Mouse (Mus musculus) T-cell, adult 2 months (primary cell): ENCODE measurements around the gene Oaz2.

Experiments
- DNase-seq: peaks from one replicate; pipeline ENCODE4 v3.0.0; 2022; ENCODE audit warnings: low spot score

The Oaz2 gene

DNA sequence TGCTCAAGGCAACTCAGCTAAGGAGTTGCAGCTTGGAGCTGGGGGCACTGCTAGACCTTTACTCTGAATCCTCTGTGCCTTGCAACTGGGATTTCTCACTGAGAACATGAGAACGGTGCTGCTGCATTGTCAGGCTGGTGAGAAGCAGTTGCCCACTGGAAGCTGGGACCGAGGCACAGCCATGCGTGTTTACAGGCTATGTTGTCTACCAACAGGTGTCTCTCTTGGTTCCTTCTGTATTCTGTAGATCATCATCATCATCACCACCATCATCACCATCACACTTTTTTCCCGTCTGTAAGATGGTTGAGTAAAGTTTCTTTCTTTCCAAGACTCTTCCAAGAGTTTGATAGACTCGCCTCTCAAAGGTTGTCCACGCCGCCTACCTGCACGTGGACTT is at the start of gene Oaz2:
Gene Oaz2, plus strand, starts transcription at position 301 of the 400 bp plus-strand sequence.
- no peak for DNase-seq

DNA sequence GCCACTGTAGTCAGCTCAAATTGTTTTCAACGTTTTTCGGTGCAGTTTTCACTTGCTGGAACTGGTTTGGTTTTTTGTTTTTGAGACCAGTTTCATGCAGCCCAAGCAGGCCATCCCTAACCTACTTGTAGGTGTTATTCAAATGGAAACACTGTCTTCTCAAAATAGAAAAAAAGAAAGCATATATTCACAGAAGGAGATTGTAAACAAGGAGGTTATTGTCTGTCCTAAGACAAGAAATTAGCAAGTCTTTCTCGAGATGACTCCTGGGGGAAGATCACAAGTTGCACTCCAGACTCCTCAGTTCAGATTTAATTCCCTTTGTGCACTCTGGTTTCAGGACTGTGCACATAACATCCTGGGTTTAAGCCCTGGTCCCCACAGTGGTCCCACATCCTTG is 48.5 kb upstream of the Oaz2 start:
- no peak for DNase-seq

DNA sequence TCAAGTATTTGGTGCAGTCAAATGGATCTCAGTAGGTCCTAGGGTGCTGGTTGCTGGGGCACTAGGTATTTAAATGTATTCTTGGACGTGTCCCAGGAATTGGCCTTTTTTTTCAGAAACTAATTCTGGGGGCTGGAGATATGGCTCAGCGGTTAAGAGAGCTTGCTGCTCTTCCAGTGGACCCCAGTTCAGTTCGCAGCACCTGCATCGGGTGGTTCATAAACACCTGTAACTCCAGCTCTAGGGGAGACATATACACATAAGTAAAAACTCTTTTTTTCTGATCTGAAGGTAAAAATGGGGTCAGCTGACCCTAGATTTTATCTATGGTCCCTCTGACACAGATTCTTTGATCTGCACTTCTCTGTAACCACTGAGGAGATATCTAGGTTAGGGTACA is 46.6 kb upstream of the Oaz2 start:
- no peak for DNase-seq

DNA sequence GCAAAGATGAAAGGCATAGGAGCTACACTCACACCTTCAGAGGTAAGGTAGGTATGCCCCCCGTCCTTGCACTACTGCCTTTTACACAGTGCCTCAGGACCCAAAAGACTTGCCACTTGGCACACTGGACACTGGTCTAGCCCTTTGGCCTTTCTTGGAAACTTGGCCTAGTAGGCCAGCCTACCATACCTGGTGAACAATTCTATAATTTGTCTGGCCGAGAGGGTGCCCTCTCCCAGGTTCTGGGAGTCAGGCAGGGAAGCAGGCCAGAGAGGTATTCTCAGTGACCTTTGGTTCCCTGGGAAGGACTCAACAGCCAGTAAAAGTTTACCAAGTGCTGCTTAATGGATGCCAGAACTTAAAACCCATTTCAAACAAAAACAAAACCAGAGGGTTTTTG is 46.1 kb upstream of the Oaz2 start:
- no peak for DNase-seq

DNA sequence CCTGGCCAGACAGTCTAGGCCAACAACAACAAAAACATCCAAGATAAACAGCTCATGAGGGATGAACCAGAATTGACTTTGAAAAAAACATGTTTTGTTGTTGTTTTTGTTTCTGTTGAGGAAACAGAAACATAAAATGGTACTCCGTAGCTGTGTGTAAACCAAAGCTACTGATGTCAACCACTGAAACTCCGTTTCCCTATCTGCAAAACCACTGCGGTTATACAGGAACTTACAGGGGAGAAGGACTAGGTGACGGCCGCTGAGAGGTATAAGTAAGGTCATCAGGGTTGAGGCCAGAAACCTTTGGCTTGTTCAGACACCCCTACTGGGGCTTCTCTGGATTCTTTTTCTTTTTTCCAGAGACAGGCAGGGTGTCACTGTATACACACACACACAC is 45.0 kb upstream of the Oaz2 start:
- DNase-seq = no peak

DNA sequence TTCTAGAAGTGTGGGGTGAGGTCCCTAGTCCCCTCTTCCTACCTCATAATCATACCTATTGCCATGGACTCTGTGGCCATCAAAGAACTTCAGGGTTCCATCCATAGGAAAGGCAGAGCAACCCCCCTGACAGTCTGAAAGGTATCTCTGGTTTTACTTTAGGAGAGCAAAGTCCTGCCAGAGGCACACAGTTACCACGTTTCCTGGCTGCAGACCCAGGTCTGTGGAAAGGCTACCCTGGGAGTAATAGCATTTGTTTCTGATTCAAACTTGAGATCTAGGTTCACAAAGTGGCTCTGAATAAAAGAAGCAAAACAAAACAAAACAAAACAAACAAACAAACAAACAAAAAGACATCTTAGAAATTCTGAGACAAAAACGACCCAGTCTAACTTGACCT is 43.5 kb upstream of the Oaz2 start:
- DNase-seq = no peak

DNA sequence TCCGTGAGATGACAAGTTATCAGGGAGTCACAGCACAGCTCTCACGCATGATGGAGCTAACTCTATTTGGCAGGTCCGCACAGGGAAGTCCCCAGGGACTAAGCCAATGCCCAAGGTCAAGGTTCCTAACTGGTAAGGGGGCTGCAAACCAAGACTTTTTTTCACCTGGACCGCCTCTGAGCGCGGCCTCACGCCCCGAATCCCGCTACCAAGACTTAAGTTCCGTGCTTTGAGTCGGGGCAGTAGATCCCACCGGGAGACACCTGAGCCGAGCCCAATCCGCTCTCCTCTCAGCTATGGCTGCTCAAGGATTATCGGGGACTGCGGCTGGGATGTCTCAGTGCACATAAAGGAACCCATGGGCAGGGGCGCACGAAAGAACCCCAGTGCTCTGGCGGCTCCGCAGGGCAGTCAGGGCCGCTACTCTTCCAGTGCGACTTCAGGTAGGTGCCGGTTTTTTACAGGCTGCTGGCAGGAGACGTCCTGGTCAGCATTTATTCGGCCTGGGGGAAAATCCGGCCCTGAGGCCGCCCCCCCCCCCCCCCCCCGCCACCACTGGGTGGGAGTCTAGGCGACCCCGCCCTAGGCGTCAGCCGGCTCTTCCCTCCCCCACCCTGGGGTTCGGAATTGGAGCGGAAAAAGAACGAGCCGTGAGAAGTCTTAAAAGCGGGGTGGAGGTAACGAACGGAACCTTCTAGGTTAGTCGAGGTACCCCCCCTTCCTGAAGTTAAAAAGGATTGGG is 38.6 kb upstream of the Oaz2 start, which contains the start of gene Rbpms2:
Gene Rbpms2, plus strand, starts transcription at position 624 of the 742 bp plus-strand sequence.
- peak; percentile 14 for DNase-seq

DNA sequence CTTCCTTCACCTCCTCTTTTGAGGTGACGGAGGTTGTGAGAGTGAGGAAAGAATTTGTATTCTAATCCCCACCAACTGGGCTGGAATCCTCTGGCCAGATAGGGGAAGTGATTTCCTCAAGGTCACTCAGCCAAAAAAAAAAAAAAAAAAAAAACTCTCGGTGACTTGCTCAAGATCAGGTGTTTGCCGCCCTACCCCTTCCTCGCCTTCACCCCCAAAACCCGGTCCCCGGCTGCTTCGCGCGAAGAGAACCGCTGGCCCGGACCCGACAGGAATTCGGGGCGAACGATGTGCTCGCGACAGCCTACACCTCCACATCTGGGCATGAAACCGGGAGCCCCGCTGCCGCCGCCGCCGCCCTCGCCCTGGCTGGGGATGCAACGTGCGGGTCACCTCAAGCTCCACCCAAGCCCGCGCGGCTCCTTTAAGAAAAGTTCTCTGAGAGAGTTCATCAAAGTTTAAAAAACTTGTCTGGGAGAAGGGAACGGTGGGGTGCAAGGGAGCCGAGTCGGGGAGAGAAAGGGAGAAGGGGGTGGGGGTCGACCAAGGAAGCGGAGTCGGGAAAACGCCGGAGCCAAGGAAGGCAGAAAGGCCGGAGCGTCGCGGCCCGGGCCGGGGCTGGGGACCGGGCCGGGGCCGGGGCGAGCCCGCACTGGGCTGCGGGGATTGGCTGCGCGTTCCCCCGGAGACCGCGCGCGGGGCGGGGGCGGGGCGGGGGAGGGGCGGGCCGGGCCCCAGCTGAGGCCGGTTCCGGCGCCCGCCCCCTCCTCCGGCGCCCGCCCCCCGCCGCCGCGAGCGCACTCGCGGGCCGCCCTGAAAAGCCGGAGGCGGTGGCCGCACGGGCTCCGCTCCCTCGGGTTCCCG is 37.8 kb upstream of the Oaz2 start:
- peak; percentile 19 for DNase-seq

DNA sequence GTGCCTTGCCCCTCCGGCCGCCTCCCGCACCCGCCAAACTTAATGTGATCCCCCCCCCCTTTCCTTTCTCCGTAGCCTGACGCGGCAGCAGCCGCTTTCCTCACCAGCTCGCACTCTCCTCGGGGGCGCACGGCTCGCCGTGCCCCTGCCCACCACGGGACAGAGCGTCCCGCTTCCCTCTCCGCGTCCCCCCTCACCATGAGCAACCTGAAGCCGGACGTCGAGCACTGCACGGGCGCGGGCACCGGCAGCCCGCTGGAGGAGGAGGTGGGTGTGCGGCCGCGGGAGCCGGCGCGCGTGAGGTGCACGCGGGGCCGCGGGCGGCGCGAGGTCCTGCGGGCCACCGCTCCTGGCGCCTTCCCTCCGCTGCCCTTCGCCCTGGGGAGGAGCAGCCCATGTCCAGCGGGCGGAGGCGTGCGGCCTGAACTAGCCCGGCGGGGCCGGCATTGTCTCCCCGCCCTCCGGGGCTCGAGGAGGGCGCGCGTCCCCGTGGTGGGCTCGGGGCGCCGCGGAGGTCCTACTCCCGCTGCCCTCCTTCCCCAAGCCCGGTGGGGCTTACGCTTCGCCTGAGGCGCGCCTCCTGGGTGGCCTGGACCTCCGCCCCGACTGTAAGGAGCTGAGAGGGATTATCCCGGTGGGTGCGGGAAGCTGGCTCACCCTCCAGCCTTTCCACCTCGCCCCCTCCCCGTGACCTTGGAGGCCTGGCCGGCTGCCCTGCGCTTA is 37.0 kb upstream of the Oaz2 start:
- peak; percentile 14 for DNase-seq

DNA sequence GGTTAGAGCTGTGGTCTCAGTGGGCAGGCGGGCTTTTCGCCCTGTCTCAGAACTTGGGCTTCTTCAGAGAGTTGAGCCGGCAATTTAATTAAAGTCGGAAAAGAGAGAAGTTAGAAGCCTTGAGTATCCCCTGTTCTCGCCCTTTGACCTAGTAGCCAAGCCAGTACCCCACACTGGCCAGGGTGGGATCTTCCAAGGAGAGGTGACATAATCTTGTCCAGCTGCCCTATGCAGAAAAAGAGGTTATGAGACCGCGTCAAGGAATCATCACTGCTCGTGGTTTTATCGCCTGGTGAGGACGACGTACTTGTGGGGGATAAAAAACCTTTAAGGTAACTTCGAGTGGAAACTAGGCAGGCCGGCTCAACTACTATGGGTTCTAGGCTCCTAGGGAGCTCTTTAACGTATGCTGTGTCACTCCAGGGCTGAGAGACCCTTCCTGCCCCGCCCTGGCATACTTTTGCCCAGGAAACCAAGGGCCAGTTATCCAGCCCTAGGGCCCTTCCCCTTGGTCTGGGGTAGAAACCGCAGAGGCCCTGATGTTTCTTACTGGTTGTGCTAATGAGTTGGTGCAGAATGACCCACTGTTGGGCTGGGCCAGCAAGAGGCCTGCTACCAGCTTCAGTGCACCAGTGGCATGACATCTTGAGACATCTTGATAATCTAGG is 36.3 kb upstream of the Oaz2 start:
- DNase-seq = peak; percentile 6

DNA sequence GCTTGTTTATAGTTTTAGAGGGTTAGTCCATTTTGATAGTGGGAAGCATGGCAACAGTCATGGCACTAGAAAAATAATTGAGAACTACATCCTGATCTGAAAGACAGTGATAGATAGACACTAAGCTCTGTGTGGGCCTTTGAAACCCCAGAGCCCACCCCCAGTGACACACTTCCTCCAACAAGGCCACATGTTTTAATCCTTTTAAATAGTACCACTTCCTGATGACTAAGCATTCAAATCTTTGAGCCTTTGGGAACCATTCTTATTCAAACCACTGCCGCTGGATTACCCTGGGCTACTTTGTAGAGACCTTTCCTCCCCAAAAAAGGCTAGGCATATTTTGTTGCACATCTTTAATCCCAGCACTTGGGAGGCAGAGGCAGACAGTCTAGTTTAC is 32.0 kb upstream of the Oaz2 start:
- no peak for DNase-seq

DNA sequence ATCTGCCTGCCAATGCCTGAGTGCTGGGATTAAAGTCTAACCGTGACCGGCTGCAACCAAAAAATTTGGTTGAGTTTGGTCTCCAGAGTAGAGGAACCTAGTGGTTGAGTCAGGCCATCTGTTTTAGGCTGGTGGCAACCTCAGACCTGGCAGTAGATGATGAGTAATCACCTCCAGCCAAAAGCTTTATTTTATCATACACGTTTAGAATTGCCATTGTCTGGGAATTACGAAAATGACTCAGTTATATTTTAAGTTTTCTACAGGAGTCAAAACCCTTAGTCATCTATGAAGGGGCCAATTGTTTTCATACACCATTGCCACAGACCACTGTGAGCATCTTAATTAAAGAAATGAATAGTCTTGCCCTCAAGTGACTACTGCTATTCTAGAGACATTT is 30.9 kb upstream of the Oaz2 start:
- DNase-seq = no peak

DNA sequence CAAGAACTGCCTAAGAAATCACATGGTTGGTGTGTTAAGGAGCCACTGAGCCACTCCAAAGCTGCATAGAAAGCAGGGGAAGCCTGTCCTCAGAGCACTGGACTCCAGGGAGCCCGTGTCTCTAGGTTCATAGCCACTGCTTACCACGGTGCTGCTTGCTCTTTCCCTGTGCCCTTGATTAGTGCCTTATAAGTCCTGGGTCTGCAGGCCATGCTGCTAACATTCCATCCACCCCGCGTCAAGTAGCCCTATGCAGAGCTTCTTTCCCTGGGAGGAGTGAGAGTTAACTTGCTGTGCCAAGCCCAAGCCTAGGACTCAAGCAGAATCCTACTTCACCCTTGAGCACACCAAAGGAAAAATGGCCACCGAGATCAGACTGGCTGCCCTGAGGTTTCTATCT is 28.7 kb upstream of the Oaz2 start:
- DNase-seq = no peak

DNA sequence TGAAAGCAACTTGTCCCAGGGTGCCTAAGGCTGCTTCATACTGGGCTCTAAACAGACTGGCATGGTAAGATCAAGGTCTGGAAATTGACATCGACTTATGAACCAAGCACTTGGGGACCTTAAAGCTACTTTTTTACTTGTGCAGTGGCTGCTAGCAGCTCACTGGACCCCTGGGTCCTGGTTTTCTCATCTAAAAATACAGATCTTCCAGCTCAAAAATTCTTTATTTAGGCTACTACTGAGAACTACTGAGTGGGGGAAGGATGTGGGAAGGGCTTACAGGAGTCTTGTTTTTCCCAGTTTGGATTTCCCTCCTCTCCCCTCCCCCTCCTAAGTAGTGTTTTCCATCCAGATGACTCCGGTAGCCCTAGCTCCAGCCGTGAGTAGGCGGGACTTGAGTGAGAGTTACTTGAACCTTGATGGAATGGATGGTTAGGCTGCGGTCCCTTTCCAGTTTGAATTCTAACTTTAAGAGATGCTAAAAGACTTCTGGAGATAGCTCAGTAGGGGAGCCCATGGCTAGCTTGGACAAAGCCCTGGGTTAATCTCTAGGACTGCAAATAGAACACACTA is 26.9 kb upstream of the Oaz2 start:
- no peak for DNase-seq

DNA sequence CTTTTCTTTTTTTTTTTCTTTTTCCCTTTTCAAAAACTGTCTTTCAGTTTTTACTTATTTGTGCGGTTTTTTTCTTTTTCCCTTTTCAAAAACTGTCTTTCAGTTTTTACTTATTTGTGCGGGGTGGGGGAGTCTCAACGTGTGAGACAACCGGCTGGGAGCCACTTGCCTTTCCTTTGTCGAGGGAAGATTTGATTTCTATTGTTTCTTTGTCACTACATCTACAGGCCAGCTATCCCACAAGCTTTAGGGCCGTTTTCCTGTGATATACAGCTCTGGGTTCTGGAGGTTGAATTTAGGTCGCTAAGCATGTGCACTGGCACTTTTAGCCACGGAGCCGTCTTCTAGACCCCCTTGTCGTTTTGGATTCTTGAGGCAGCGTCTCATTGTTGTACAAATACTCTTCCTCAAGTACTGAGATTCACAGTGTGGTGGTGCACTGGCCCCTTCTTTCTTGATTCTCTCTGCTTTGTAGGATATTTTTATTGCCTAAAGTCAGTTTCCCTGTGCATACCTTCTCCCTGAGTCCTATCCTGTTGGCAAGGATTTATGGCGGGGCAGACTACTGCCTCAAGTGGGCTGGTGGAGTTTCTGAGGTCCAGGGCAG is 26.3 kb upstream of the Oaz2 start:
- no peak for DNase-seq

DNA sequence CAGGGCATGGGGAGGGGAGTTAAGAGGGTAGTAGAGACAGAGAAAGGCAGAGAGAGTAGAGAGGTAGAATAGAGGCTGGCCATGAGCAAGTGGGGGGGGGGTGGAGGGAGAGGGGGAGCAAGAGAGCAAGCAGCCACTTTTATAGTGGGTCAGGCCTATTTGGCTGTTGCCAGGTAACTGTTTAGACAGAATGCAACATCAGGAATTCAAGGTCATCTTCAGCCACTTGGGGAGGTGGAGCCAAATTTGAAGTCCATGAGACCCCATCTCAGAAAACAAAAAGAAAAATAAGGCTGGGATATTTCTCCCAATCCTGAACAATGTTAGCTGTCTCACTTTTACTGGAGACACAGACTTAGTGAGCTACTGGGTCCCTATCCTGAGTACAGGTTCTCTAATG is 25.3 kb upstream of the Oaz2 start:
- DNase-seq = no peak

DNA sequence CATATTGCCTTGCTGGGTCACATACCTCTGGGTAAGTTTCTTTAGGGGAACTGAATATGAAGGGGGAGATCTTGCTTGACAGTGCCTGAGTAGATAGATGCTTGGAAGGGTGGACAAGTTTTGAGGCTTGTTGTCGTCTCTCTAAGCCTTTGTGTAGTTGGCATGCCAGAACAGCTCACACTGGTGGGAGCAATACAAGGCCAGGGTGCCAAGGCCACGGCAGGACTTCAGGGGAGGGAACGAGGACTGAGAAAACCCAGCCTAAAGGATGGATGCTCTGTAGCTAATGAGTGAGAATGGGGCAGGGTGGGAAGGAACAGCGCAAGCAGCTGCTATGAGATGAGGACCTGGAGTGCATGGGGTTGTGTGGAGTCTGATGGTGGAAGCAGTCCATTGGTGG is 22.8 kb upstream of the Oaz2 start:
- DNase-seq = no peak

DNA sequence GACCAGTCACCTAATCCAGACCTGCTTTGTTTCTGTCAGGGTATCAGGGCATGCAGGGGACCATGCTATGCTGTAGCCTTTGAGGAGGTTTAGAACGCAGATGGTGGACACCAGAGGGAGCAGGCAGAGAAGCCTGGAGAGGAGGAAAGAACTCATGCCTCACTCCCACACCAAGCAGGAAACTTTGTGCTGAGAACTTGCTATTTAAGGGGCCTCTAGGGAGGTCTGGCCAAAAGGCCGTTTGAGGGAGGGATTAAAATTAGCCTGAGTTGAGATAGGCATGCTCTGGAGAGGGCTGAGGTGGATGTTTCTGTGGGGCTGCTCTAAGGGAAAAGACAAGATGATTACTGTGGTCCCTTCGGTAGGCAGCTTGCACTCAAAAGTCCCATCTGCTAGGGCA is 21.8 kb upstream of the Oaz2 start:
- no peak for DNase-seq

DNA sequence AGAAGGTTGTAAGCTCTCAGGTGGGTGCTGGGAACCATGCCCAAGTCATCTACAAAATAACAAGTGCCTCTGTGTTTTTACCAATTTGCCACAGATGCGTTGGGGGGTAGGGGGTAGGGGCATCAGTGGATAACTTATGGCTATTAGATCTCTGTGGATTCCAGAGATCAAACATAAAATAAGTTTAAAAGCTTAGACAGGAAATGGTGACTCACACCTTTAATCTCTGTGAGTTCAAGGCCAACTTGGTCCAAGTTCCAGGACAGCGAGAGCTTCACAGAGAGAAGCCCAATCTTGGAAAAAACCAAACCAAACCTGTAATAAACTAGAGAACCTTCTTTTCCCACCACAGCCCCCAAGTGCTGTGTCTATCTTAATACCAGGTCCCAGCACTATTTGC is 21.0 kb upstream of the Oaz2 start:
- DNase-seq = no peak

DNA sequence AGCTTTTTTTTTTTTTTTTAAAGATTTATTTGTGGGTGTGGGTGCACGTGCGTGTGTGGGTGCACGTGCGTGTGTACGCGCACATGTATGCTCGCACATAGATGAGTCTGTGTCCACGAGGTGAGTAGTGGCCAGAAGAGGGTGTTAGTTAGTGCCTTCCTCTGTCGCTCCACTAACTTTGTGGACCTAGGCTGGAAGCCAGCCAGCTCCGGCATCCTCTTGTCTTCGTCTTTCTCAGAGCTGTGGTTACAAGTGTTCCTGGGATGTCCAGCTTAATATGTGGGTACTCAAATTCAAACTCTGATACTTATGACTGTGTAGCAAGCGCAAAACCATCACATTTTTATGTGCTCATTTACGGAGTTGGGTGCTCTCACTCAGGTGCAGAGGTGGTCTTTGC is 19.1 kb upstream of the Oaz2 start:
- DNase-seq = no peak

DNA sequence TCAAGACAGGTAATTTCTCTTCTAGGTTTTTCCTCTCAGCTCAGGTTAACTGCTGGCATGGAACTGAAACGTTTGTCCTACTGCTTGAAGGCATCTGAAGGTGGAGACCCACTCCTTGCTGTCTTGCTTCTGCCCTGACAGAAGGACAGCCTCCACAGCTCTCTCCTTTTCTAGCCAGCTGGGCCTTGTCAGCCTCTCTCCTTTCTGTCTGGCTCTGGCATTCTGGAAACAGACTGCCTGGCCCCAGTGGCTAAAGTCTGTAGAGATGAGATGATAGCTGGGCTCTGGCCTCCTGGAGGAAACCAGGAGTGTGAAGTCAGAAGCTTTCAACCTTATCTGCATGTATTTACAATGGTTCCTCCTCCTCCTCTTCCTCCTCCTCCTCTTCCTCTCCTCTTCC is 17.8 kb upstream of the Oaz2 start:
- DNase-seq = no peak
